In the genomic region with DNA sequence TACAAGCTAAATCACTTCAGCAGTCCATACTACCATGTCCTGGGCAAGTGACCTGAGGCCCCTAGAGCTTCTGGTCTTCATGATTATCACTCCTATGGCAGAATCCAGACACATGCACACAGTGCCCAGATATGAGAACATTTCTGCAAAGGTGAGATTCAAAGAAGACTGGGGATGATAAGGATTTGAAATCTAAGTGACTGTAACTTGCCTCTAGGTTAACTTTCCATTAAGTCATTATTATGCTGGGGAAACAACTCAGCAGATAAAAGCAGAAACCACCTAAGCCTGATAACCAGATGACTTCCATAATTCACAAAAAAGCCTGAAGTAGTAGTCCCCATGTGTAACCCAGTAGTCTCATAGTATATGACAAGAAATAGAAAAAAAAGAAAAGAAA, we compare ENCODE assay signal across 24 mouse cellular contexts. TPM values are rescaled to one million over a fixed set of nuclear protein-coding genes. Genes with fewer than 3 reads are reported as not detected.
DNase-seq lines count a peak whose midpoint lies in the region; ATAC-seq and TF ChIP-seq lines count a peak whose summit lies in the region.
"Had no signal": no experiment of that assay in that cellular context is flagged by ENCODE, and none has a peak within 500 bp of the region (broad histone marks: within the 10 kb centered on the region; RNA-seq: fewer than 3 reads in every experiment).

No protein-coding gene starts in this region.

- peak; percentile 36 to 71; a peak in 3 of 4 replicates for TF ChIP-seq EP300 in MEL (IDR thresholded peaks at IDR 0.05; ENCODE audit: low read depth in 1 of 2, low read length in 2 of 2)
- TF ChIP-seq EP300 in liver, postnatal 0 days (IDR thresholded peaks at IDR 0.05; ENCODE audit: low read depth), result 0 out of 2 replicates have a peak, but pooled peaks have one; percentile 27

- TF ChIP-seq CTCF in MEL (IDR thresholded peaks at IDR 0.05 in 2 of 3, conservative IDR thresholded peaks at IDR 0.05 in 1 of 3; ENCODE audit: control insufficient read depth in 1 of 3, insufficient read depth in 1 of 3, low read depth in 2 of 3, low read length in 3 of 3, poor library complexity in 1 of 3, severe bottlenecking in 1 of 3), result no peak
- no peak for TF ChIP-seq CTCF in liver, postnatal 0 days (IDR thresholded peaks at IDR 0.05; ENCODE audit: low read depth)

- no peak for TF ChIP-seq RAD21 in MEL (IDR thresholded peaks at IDR 0.05; ENCODE audit: low read depth, low read length)

- H3K79me2 ChIP-seq in MEL (ENCODE audit: control insufficient read depth, insufficient read depth, low read length, poor library complexity), result peaks cover 16% of the 10 kb centered on the region

- no peak overlapping the region for H3K4me3 ChIP-seq in MEL (ENCODE audit: control insufficient read depth in 1 of 2, insufficient read depth in 1 of 2, low read depth in 2 of 2, low read length in 2 of 2)
- H3K4me3 ChIP-seq in liver, embryonic 13.5 days (replicated peaks), result no peak overlapping the region
- H3K4me3 ChIP-seq in liver, postnatal 0 days (ENCODE audit: low read depth, low read length), result no peak overlapping the region
- H3K4me3 ChIP-seq: embryonic facial prominence, embryonic 15.5 days; erythroblast, embryonic 14.5 days; forebrain, embryonic 10.5 days; gastrocnemius, adult 2 months; heart, embryonic 13.5 days; hindbrain, embryonic 15.5 days had no signal

- TF ChIP-seq POLR2A in MEL (IDR thresholded peaks at IDR 0.05; ENCODE audit: control insufficient read depth in 1 of 2, insufficient read depth in 1 of 2, low read depth in 1 of 2, low read length in 2 of 2, poor library complexity in 1 of 2), result no peak

- H3K4me2 ChIP-seq in liver, embryonic 13.5 days, result no peak overlapping the region
- no peak overlapping the region for H3K4me2 ChIP-seq in liver, postnatal 0 days (ENCODE audit: low read depth, low read length)
- H3K4me2 ChIP-seq: embryonic facial prominence, embryonic 15.5 days; heart, embryonic 13.5 days; hindbrain, embryonic 15.5 days had no signal

- H3K36me3 ChIP-seq in MEL (ENCODE audit: control insufficient read depth in 1 of 2, insufficient read depth in 2 of 2, low read length in 2 of 2), result peaks cover 0 to 29% of the 10 kb centered on the region in 2 experiments; a peak in 2 of 4 replicates
- H3K36me3 ChIP-seq in liver, embryonic 13.5 days, result no peaks in the 10 kb centered on the region
- no peaks in the 10 kb centered on the region for H3K36me3 ChIP-seq in liver, postnatal 0 days (replicated peaks; ENCODE audit: insufficient read depth, low read length)
- H3K36me3 ChIP-seq: embryonic facial prominence, embryonic 15.5 days; forebrain, embryonic 10.5 days; heart, embryonic 13.5 days; hindbrain, embryonic 15.5 days had no signal

- no peaks in the 10 kb centered on the region for H3K27me3 ChIP-seq in MEL (ENCODE audit: control insufficient read depth in 1 of 2, insufficient read depth in 2 of 2, low read length in 2 of 2)
- no peaks in the 10 kb centered on the region for H3K27me3 ChIP-seq in liver, embryonic 13.5 days
- H3K27me3 ChIP-seq in liver, postnatal 0 days (ENCODE audit: insufficient read depth, low read length), result no peaks in the 10 kb centered on the region
- H3K27me3 ChIP-seq: embryonic facial prominence, embryonic 15.5 days; heart, embryonic 13.5 days; hindbrain, embryonic 15.5 days; Patski had no signal

- H3K9ac ChIP-seq in MEL (ENCODE audit: control insufficient read depth, low read depth, low read length, poor library complexity, severe bottlenecking), result no peak overlapping the region
- no peak overlapping the region for H3K9ac ChIP-seq in liver, embryonic 13.5 days
- H3K9ac ChIP-seq in liver, postnatal 0 days (replicated peaks), result no peak overlapping the region
- H3K9ac ChIP-seq: embryonic facial prominence, embryonic 15.5 days; heart, embryonic 13.5 days; hindbrain, embryonic 15.5 days had no signal

- H3K9me3 ChIP-seq in MEL (replicated peaks; ENCODE audit: insufficient read depth, low read length), result no peaks in the 10 kb centered on the region
- H3K9me3 ChIP-seq in liver, embryonic 13.5 days (replicated peaks), result no peaks in the 10 kb centered on the region
- no peaks in the 10 kb centered on the region for H3K9me3 ChIP-seq in liver, postnatal 0 days (ENCODE audit: low read length)
- H3K9me3 ChIP-seq: embryonic facial prominence, embryonic 15.5 days; forebrain, embryonic 10.5 days; heart, embryonic 13.5 days; hindbrain, embryonic 15.5 days had no signal

- ATAC-seq in liver, embryonic 13.5 days (ENCODE audit: low read depth), result peak; percentile 62
- no peak for ATAC-seq in liver, postnatal 0 days
- ATAC-seq: activated CD4-positive, CD25-positive, alpha-beta regulatory T cell, adult 4 months; CD4-positive, CD25-positive, alpha-beta regulatory T cell, adult 4 months; forebrain, embryonic 14.5 days; Patski had no signal

- no peak overlapping the region; the same call in 1 of the 2 replicates for H3K27ac ChIP-seq in MEL (ENCODE audit: control insufficient read depth, low read depth, low read length)
- no peak overlapping the region for H3K27ac ChIP-seq in liver, embryonic 13.5 days
- no peak overlapping the region for H3K27ac ChIP-seq in liver, postnatal 0 days (ENCODE audit: low read depth)
- H3K27ac ChIP-seq: embryonic facial prominence, embryonic 15.5 days; forebrain, embryonic 10.5 days; gastrocnemius, adult 2 months; heart, embryonic 13.5 days; hindbrain, embryonic 15.5 days had no signal

- peaks cover 6 to 8% of the 10 kb centered on the region in 2 experiments; a peak in 3 of 4 replicates for H3K4me1 ChIP-seq in MEL (ENCODE audit: control insufficient read depth in 1 of 2, insufficient read depth in 2 of 2, low read length in 2 of 2)
- peaks cover 28% of the 10 kb centered on the region for H3K4me1 ChIP-seq in liver, embryonic 13.5 days (replicated peaks)
- peaks cover 4% of the 10 kb centered on the region; the same call in 1 of the 2 replicates for H3K4me1 ChIP-seq in liver, postnatal 0 days (ENCODE audit: insufficient read depth)

- peak; percentile 36 for DNase-seq in MEL (ENCODE audit: low read depth, low spot score)
- no peak for DNase-seq in liver, embryonic 13.5 days
- DNase-seq in liver, postnatal 0 days, result no peak
- no peak for DNase-seq in cerebellum, adult 11-12 months
- no peak for DNase-seq in ovary, postnatal 36 days (ENCODE audit: low spot score)
- DNase-seq in thymus, postnatal 0 days (ENCODE audit: low spot score), result no peak
- DNase-seq: adrenal gland, postnatal 14 days; B cell, adult 2 months; cerebellum, adult 18-20 months; cerebellum, postnatal 10 days; embryo, embryonic 11 days; gastrocnemius, adult 2 months; gastrocnemius, postnatal 25 days; heart, adult 11 months; heart, postnatal 36 days had no signal

TF ChIP-seq in MEL, 35 proteins besides CTCF, POLR2A, EP300 and RAD21 (continues in another document):
- TF ChIP-seq JUND (IDR thresholded peaks at IDR 0.05; ENCODE audit: low read depth, low read length) (no peak), MEF2A (IDR thresholded peaks at IDR 0.05; ENCODE audit: extremely low read depth, insufficient replicate concordance, low read depth, low read length, poor library complexity, severe bottlenecking) (no peak), MYC (IDR thresholded peaks at IDR 0.05; ENCODE audit: low read depth, low read length) (0 out of 2 replicates have a peak, but pooled peaks have one; percentile 22), KAT2A (conservative IDR thresholded peaks at IDR 0.05; ENCODE audit: low read depth, low read length) (no peak), BHLHE40 (IDR thresholded peaks at IDR 0.05; ENCODE audit: borderline replicate concordance, low read depth, low read length) (peak; percentile 45; the same call in 1 of the 2 replicates), ZC3H11A (IDR thresholded peaks at IDR 0.05; ENCODE audit: low read depth, low read length) (no peak), SMC3 (IDR thresholded peaks at IDR 0.05; ENCODE audit: low read depth, low read length) (no peak), MAFK (IDR thresholded peaks at IDR 0.05; ENCODE audit: borderline replicate concordance, low read depth, low read length) (0 out of 2 replicates have a peak, but pooled peaks have one; percentile 11), USF1 (IDR thresholded peaks at IDR 0.05; ENCODE audit: low read depth, low read length) (no peak), ETS1 (IDR thresholded peaks at IDR 0.05; ENCODE audit: low read depth, low read length) (peak; percentile 87), MXI1 (IDR thresholded peaks at IDR 0.05; ENCODE audit: low read depth, low read length) (peak; percentile 30; the same call in 1 of the 2 replicates), CHD1 (IDR thresholded peaks at IDR 0.05; ENCODE audit: low read depth, low read length) (no peak), ZMIZ1 (IDR thresholded peaks at IDR 0.05; ENCODE audit: low read depth, low read length) (no peak), TAL1 (IDR thresholded peaks at IDR 0.05; ENCODE audit: low read length) (no peak), TBP (IDR thresholded peaks at IDR 0.05; ENCODE audit: low read depth, low read length) (no peak), USF2 (IDR thresholded peaks at IDR 0.05; ENCODE audit: borderline replicate concordance in 1 of 2, insufficient read depth in 1 of 2, low read depth in 1 of 2, low read length in 2 of 2) (no peak), POLR2AphosphoS2 (IDR thresholded peaks at IDR 0.05; ENCODE audit: low read length) (no peak), CHD2 (IDR thresholded peaks at IDR 0.05; ENCODE audit: low read length) (no peak), POLR2AphosphoS5 (IDR thresholded peaks at IDR 0.05; ENCODE audit: borderline replicate concordance, low read depth, low read length) (no peak), HCFC1 (IDR thresholded peaks at IDR 0.05; ENCODE audit: low read depth, low read length) (no peak), GATA1 (IDR thresholded peaks at IDR 0.05; ENCODE audit: low read depth, low read length) (peak; percentile 77), NELFE (IDR thresholded peaks at IDR 0.05; ENCODE audit: low read depth, low read length) (no peak), SIN3A (IDR thresholded peaks at IDR 0.05; ENCODE audit: low read length) (peak; percentile 38; the same call in 1 of the 2 replicates), RCOR1 (IDR thresholded peaks at IDR 0.05; ENCODE audit: low read depth, low read length) (peak; percentile 87), TCF12 (IDR thresholded peaks at IDR 0.05; ENCODE audit: low read depth, low read length) (peak; percentile 73), MYB (IDR thresholded peaks at IDR 0.05; ENCODE audit: low read depth, low read length) (no peak), ZNF384 (IDR thresholded peaks at IDR 0.05; ENCODE audit: low read depth, low read length) (no peak)

RNA-seq across cellular contexts. Expression of a gene that starts 29.0 kb away (rescaled TPM):
- 0.08 and 0.16 TPM in 2 replicates for total RNA-seq in MEL (2012; rRNA removed)
- 1 to 10 TPM in 1 of 2 experiments, not detected in 1; 3.8 TPM for polyA plus RNA-seq in MEL (2012; ENCODE audit: insufficient read depth in 1 of 2, insufficient read length in 2 of 2, low read depth in 1 of 2, low replicate concordance in 2 of 2, missing spikeins in 1 of 2)
- polyA plus RNA-seq in liver, embryonic 13.5 days (2015; fragmentation: Nextera tagmentation; extraction: Ambion mirVana), result 4.9 and 7.2 TPM in 2 replicates
- polyA plus RNA-seq in liver, postnatal 0 days (2015; fragmentation: Nextera tagmentation; extraction: Ambion mirVana), result 5.8 and 6.7 TPM in 2 replicates
- polyA plus RNA-seq in thymus, postnatal 0 days (2015; fragmentation: Nextera tagmentation; extraction: Ambion mirVana), result 10.3 and 14.2 TPM in 2 replicates
